Mouse (Mus musculus): Measurements from ENCODE around the gene Olfr658.
A peak's percentile ranks its signal among the peaks of the same experiment; 100 is the strongest.

Olfr658 gene

GRCm38 (mm10) chr7:104646841-104647482 lies at the start of gene Olfr658:
Olfr658 (minus strand) TSS chr7:104647305.
- peak; percentile 21 to 44 for DNase-seq

- no peak for DNase-seq
Observed at GRCm38 (mm10) chr7:104686201-104686600, 39.1 kb upstream of the Olfr658 start, which contains the start of gene Olfr661. Olfr661 (plus strand) TSS chr7:104686501.

- DNase-seq: no peak
Observed at GRCm38 (mm10) chr7:104666453-104666852, 19.3 kb upstream of the Olfr658 start, which contains the start of gene Olfr659. Olfr659 (plus strand) TSS chr7:104666753.

GRCm38 (mm10) chr7:104624494-104624893 lies 22.6 kb downstream of the Olfr658 start, which contains the start of gene Olfr657:
Olfr657 (plus strand) TSS chr7:104624794.
- DNase-seq: no peak

- DNase-seq: no peak
Observed at GRCm38 (mm10) chr7:104613655-104614054, 33.5 kb downstream of the Olfr658 start, which contains the start of gene Olfr656. Olfr656 (plus strand) TSS chr7:104613955.

- no peak for DNase-seq
Observed at GRCm38 (mm10) chr7:104604727-104605126, 42.4 kb downstream of the Olfr658 start.

GRCm38 (mm10) chr7:104603173-104603572 lies 43.9 kb downstream of the Olfr658 start:
- DNase-seq: peak; percentile 33 to 51

- no peak for DNase-seq
Observed at GRCm38 (mm10) chr7:104601679-104602078, 45.4 kb downstream of the Olfr658 start, which contains the start of gene Olfr655. Olfr655 (minus strand) TSS chr7:104601779.

Data from kidney, postnatal 25 days (tissue).